Mouse (Mus musculus) neural tube, embryonic 13.5 days (tissue): ENCODE measurements around the gene Cdkl5. TPM values are rescaled to one million over a fixed set of nuclear protein-coding genes. Genes with fewer than 3 reads are reported as not detected.

Source experiments
- ATAC-seq: fragments of 200-750 bp; cut with Nextera tagmentation; 2 replicates; pipeline ENCODE4 v1.8.0; 2017; ENCODE audit warnings: low read depth, mild to moderate bottlenecking, moderate TSS enrichment, moderate library complexity
- H3K27ac ChIP-seq: fragments of 300-500 bp; sonication (generic); replicated peaks from 2 replicates; pipeline ENCODE4 v1.5.1; 2015; ENCODE audit warnings: moderate library complexity, mild to moderate bottlenecking, inconsistent platforms
- H3K27me3 ChIP-seq: fragments of 300-500 bp; sonication (generic); 2 replicates; pipeline ENCODE4 v1.6.1; 2015; ENCODE audit warnings: mild to moderate bottlenecking, inconsistent platforms
- H3K36me3 ChIP-seq: fragments of 300-500 bp; sonication (generic); 2 replicates; pipeline ENCODE4 v1.6.1; 2015; ENCODE audit warnings: mild to moderate bottlenecking, inconsistent platforms
- H3K4me1 ChIP-seq: fragments of 300-500 bp; sonication (generic); replicated peaks from 2 replicates; pipeline ENCODE4 v1.6.1; 2015; ENCODE audit warnings: inconsistent platforms
- H3K4me2 ChIP-seq: fragments of 300-500 bp; sonication (generic); 2 replicates; pipeline ENCODE4 v1.6.1; 2015; ENCODE audit warnings: inconsistent platforms, mild to moderate bottlenecking, moderate library complexity
- H3K4me3 ChIP-seq: fragments of 300-500 bp; sonication (generic); 2 replicates; pipeline ENCODE4 v1.5.1; 2015; ENCODE audit warnings: mild to moderate bottlenecking, inconsistent platforms
- H3K9ac ChIP-seq: fragments of 300-500 bp; sonication (generic); 2 replicates; pipeline ENCODE4 v1.6.1; 2015; ENCODE audit warnings: moderate library complexity, mild to moderate bottlenecking, inconsistent platforms
- H3K9me3 ChIP-seq: fragments of 300-500 bp; sonication (generic); 2 replicates; pipeline ENCODE4 v1.6.1; 2016; ENCODE audit warnings: inconsistent platforms
- WGBS: fragments of 180-500 bp; shearing (Covaris S2); methylation state at CpG from one replicate; pipeline ENCODE4 v1.1.7; 2015; 5-methylcytosine and 5-hydroxymethylcytosine counted together
- polyA plus RNA-seq: library from polyadenylated mRNA; unstranded; fragments of >200 nt; fragmentation: Nextera tagmentation; extraction: Ambion mirVana; gene quantifications from 2 replicates; pipeline ENCODE4 v1.2.1, GENCODE M21; 2015

The Cdkl5 gene
- polyA plus RNA-seq, 1 experiment from 2014 or later, result 3.2 TPM

GRCm38 (mm10) chrX:160990276-160990675 is 4.2 kb downstream of the Cdkl5 start:
- H3K27ac ChIP-seq, result no peak overlapping the region
- WGBS, result 82% methylated on average over 4 of the region's 4 CpGs
- ATAC-seq, result no peak
- H3K4me1 ChIP-seq, result peaks cover 5% of the 10 kb centered on the region; the same call in 1 of the 2 replicates
- H3K4me3 ChIP-seq, result no peak overlapping the region
- H3K27me3 ChIP-seq, result peaks cover 19% of the 10 kb centered on the region
- no peaks in the 10 kb centered on the region for H3K9me3 ChIP-seq
- H3K36me3 ChIP-seq, result no peaks in the 10 kb centered on the region
- H3K9ac ChIP-seq, result no peak overlapping the region
- no peak overlapping the region for H3K4me2 ChIP-seq

GRCm38 (mm10) chrX:160977919-160978318 is 16.6 kb downstream of the Cdkl5 start:
- WGBS, result 68% methylated on average over 1 of the region's 1 CpGs
- no peak overlapping the region for H3K27ac ChIP-seq
- peaks cover 28% of the 10 kb centered on the region for H3K27me3 ChIP-seq
- no peaks in the 10 kb centered on the region for H3K9me3 ChIP-seq
- ATAC-seq, result no peak
- H3K36me3 ChIP-seq, result no peaks in the 10 kb centered on the region
- no peak overlapping the region for H3K4me3 ChIP-seq
- H3K9ac ChIP-seq, result no peak overlapping the region
- H3K4me1 ChIP-seq, result no peaks in the 10 kb centered on the region
- no peak overlapping the region for H3K4me2 ChIP-seq

- WGBS, result 90% methylated on average over 6 of the region's 6 CpGs
- H3K36me3 ChIP-seq, result no peaks in the 10 kb centered on the region
- H3K27ac ChIP-seq, result no peak overlapping the region
- no peaks in the 10 kb centered on the region for H3K9me3 ChIP-seq
- peaks cover 16% of the 10 kb centered on the region; the same call in 1 of the 2 replicates for H3K27me3 ChIP-seq
- ATAC-seq, result no peak
- no peaks in the 10 kb centered on the region for H3K4me1 ChIP-seq
- no peak overlapping the region for H3K4me2 ChIP-seq
- H3K9ac ChIP-seq, result no peak overlapping the region
- H3K4me3 ChIP-seq, result no peak overlapping the region
Observed at GRCm38 (mm10) chrX:160971991-160972545, 22.4 kb downstream of the Cdkl5 start.

GRCm38 (mm10) chrX:160958593-160959131 is 35.8 kb downstream of the Cdkl5 start:
- Histone ChIP-seq H3K27ac (no peak overlapping the region), H3K4me3 (no peak overlapping the region), H3K9me3 (no peaks in the 10 kb centered on the region), H3K27me3 (peaks cover 9% of the 10 kb centered on the region), H3K4me2 (no peak overlapping the region), H3K9ac (no peak overlapping the region), H3K4me1 (no peaks in the 10 kb centered on the region), H3K36me3 (no peaks in the 10 kb centered on the region)
- 72% methylated on average over 5 of the region's 5 CpGs for WGBS
- ATAC-seq, result no peak

GRCm38 (mm10) chrX:160949583-160949982 is 44.9 kb downstream of the Cdkl5 start:
- H3K4me1 ChIP-seq, result no peaks in the 10 kb centered on the region
- H3K27me3 ChIP-seq, result peaks cover 19% of the 10 kb centered on the region
- H3K4me2 ChIP-seq, result no peak overlapping the region
- H3K9me3 ChIP-seq, result no peaks in the 10 kb centered on the region
- no peak overlapping the region for H3K4me3 ChIP-seq
- ATAC-seq, result no peak
- WGBS, result 86% methylated on average over 2 of the region's 2 CpGs
- no peak overlapping the region for H3K9ac ChIP-seq
- H3K36me3 ChIP-seq, result no peaks in the 10 kb centered on the region
- H3K27ac ChIP-seq, result no peak overlapping the region

GRCm38 (mm10) chrX:160944722-160945121 is 49.8 kb downstream of the Cdkl5 start:
- Histone ChIP-seq H3K9me3 (no peaks in the 10 kb centered on the region), H3K36me3 (no peaks in the 10 kb centered on the region), H3K9ac (no peak overlapping the region), H3K27ac (no peak overlapping the region), H3K4me3 (no peak overlapping the region), H3K4me2 (no peak overlapping the region), H3K4me1 (no peaks in the 10 kb centered on the region), H3K27me3 (peaks cover 23% of the 10 kb centered on the region)
- WGBS, result 87% methylated on average over 4 of the region's 4 CpGs
- ATAC-seq, result no peak

- 39% methylated on average over 1 of the region's 1 CpGs for WGBS
- H3K36me3 ChIP-seq, result no peaks in the 10 kb centered on the region
- no peaks in the 10 kb centered on the region for H3K4me1 ChIP-seq
- no peak overlapping the region for H3K4me3 ChIP-seq
- no peak overlapping the region for H3K4me2 ChIP-seq
- H3K9me3 ChIP-seq, result no peaks in the 10 kb centered on the region
- H3K27ac ChIP-seq, result no peak overlapping the region
- H3K9ac ChIP-seq, result no peak overlapping the region
- ATAC-seq, result no peak
- peaks cover 35% of the 10 kb centered on the region for H3K27me3 ChIP-seq
Observed at GRCm38 (mm10) chrX:160935541-160935940, 59.0 kb downstream of the Cdkl5 start.

- no peak overlapping the region for H3K9ac ChIP-seq
- ATAC-seq, result no peak
- H3K4me3 ChIP-seq, result no peak overlapping the region
- H3K4me2 ChIP-seq, result no peak overlapping the region
- H3K9me3 ChIP-seq, result no peaks in the 10 kb centered on the region
- H3K36me3 ChIP-seq, result no peaks in the 10 kb centered on the region
- H3K4me1 ChIP-seq, result no peaks in the 10 kb centered on the region
- no peak overlapping the region for H3K27ac ChIP-seq
- H3K27me3 ChIP-seq, result peaks cover 16% of the 10 kb centered on the region
Observed at GRCm38 (mm10) chrX:160930656-160931055, 63.8 kb downstream of the Cdkl5 start.

GRCm38 (mm10) chrX:160928870-160929269 is 65.6 kb downstream of the Cdkl5 start:
- Histone ChIP-seq H3K36me3 (no peaks in the 10 kb centered on the region), H3K27me3 (peaks cover 13% of the 10 kb centered on the region)
- 84% methylated on average over 1 of the region's 1 CpGs for WGBS

GRCm38 (mm10) chrX:160919022-160919637 is 75.4 kb downstream of the Cdkl5 start:
- 86% methylated on average over 3 of the region's 3 CpGs for WGBS
- no peaks in the 10 kb centered on the region for H3K36me3 ChIP-seq
- ATAC-seq, result no peak
- no peak overlapping the region for H3K4me3 ChIP-seq
- H3K4me1 ChIP-seq, result no peaks in the 10 kb centered on the region
- H3K4me2 ChIP-seq, result no peak overlapping the region
- H3K27ac ChIP-seq, result no peak overlapping the region
- H3K9ac ChIP-seq, result no peak overlapping the region
- peaks cover 5% of the 10 kb centered on the region for H3K27me3 ChIP-seq
- no peaks in the 10 kb centered on the region for H3K9me3 ChIP-seq

More at GRCm38 (mm10) chrX:160928870-160929269, 65.6 kb downstream of the Cdkl5 start:
- no peak overlapping the region for H3K9ac ChIP-seq
- no peaks in the 10 kb centered on the region for H3K9me3 ChIP-seq
- no peak overlapping the region for H3K4me3 ChIP-seq
- H3K4me1 ChIP-seq, result no peaks in the 10 kb centered on the region
- no peak overlapping the region for H3K4me2 ChIP-seq
- ATAC-seq, result no peak
- no peak overlapping the region for H3K27ac ChIP-seq

- WGBS, result 74% methylated on average over 4 of the region's 4 CpGs
- Histone ChIP-seq H3K27ac (no peak within 1 kb of the TSS), H3K27me3 (peaks cover 54% of the 10 kb centered on the region), H3K4me1 (no peaks in the 10 kb centered on the region), H3K9me3 (no peaks in the 10 kb centered on the region), H3K9ac (no peak within 1 kb of the TSS), H3K4me2 (no peak within 1 kb of the TSS), H3K36me3 (no peaks in the 10 kb centered on the region), H3K4me3 (no peak within 1 kb of the TSS)
- no peak for ATAC-seq
Observed at GRCm38 (mm10) chrX:160906952-160907351, 87.6 kb downstream of the Cdkl5 start, which contains the start of gene Gja6. Gene Gja6, minus strand, starts transcription at chrX:160907052.

- H3K4me2 ChIP-seq, result no peak overlapping the region
- no peaks in the 10 kb centered on the region for H3K4me1 ChIP-seq
- 88% methylated on average over 4 of the region's 4 CpGs for WGBS
- peaks cover 55% of the 10 kb centered on the region for H3K27me3 ChIP-seq
- H3K9ac ChIP-seq, result no peak overlapping the region
- H3K4me3 ChIP-seq, result no peak overlapping the region
- no peak for ATAC-seq
- no peaks in the 10 kb centered on the region for H3K9me3 ChIP-seq
- no peak overlapping the region for H3K27ac ChIP-seq
- H3K36me3 ChIP-seq, result no peaks in the 10 kb centered on the region
Observed at GRCm38 (mm10) chrX:160906477-160906876, 88.0 kb downstream of the Cdkl5 start.

GRCm38 (mm10) chrX:160905913-160906312 is 88.6 kb downstream of the Cdkl5 start:
- Histone ChIP-seq H3K4me1 (no peaks in the 10 kb centered on the region), H3K4me2 (no peak overlapping the region), H3K27ac (no peak overlapping the region), H3K27me3 (peaks cover 57% of the 10 kb centered on the region), H3K9ac (no peak overlapping the region), H3K9me3 (no peaks in the 10 kb centered on the region), H3K36me3 (no peaks in the 10 kb centered on the region), H3K4me3 (no peak overlapping the region)
- 86% methylated on average over 4 of the region's 4 CpGs for WGBS
- no peak for ATAC-seq
